Mouse (Mus musculus): Measurements from ENCODE around the gene Igf2bp3. TPM values are rescaled to one million over a fixed set of nuclear protein-coding genes. Genes with fewer than 3 reads are reported as not detected.

Gene Igf2bp3
- total and polyA plus RNA-seq, 3 experiments: 18.4 to 35.6 (median 22.0) TPM

- dilution Hi-C loops (cut with MboI; ENCODE audit: extremely low pct_ligation_motif_present, extremely low pct_unique_long_range_greater_than_20kb, low sequenced_read_pairs) (no loop called here), in situ Hi-C loops (cut with MboI; ENCODE audit: low pct_ligation_motif_present, low pct_unique_long_range_greater_than_20kb, low sequenced_read_pairs) (no loop called here)
- no peak for DNase-seq (ENCODE audit: extremely low read depth)
- Histone ChIP-seq H3K79me2 (replicated peaks; ENCODE audit: control insufficient read depth, extremely low read depth, insufficient read depth, poor library complexity, severe bottlenecking) (no peaks in the 10 kb centered on the region), H3K36me3 (replicated peaks in 1 of 2; ENCODE audit: control insufficient read depth in 1 of 2, insufficient read depth in 1 of 2, low read length in 1 of 2) (peaks cover 24 to 57% of the 10 kb centered on the region in 2 experiments), H3K27me3 (replicated peaks) (no peaks in the 10 kb centered on the region), H3K4me2 (ENCODE audit: insufficient read depth, low read depth, poor library complexity, severe bottlenecking) (no peak overlapping the region), H3K4me3 (replicated peaks in 1 of 3; ENCODE audit: low read depth in 2 of 3, low read length in 2 of 3, poor library complexity in 1 of 3) (no peak overlapping the region), H3K4me1 (ENCODE audit: control insufficient read depth in 1 of 2, insufficient read depth in 2 of 2) (peaks cover 4 to 27% of the 10 kb centered on the region in 2 experiments; a peak in 3 of 4 replicates), H3K9me3 (replicated peaks; ENCODE audit: low read length) (peaks cover 4% of the 10 kb centered on the region), H3K9ac (ENCODE audit: insufficient read depth, low read depth) (no peak overlapping the region), H3K27ac (ENCODE audit: insufficient read depth, low read depth) (no peak overlapping the region)
- TF ChIP-seq ZMIZ1 (IDR thresholded peaks at IDR 0.05; ENCODE audit: low read depth, low read length) (no peak), E2F4 (IDR thresholded peaks at IDR 0.05; ENCODE audit: insufficient replicate concordance, low read depth, low read length) (no peak), GABPA (IDR thresholded peaks at IDR 0.05; ENCODE audit: insufficient replicate concordance, low read depth, low read length) (no peak), ELF1 (IDR thresholded peaks at IDR 0.05; ENCODE audit: low read depth, low read length) (no peak), USF2 (conservative IDR thresholded peaks at IDR 0.05; ENCODE audit: low read depth, low read length) (no peak), NELFE (IDR thresholded peaks at IDR 0.05; ENCODE audit: low read depth, low read length) (no peak), ZC3H11A (IDR thresholded peaks at IDR 0.05; ENCODE audit: low read depth, low read length) (no peak), MYC (IDR thresholded peaks at IDR 0.05; ENCODE audit: low read depth, low read length) (no peak), ETS1 (conservative IDR thresholded peaks at IDR 0.05; ENCODE audit: low read depth, low read length) (no peak), MXI1 (IDR thresholded peaks at IDR 0.05; ENCODE audit: low read depth, low read length) (no peak), POLR2AphosphoS2 (IDR thresholded peaks at IDR 0.05; ENCODE audit: low read depth, low read length) (no peak), CTCF (conservative IDR thresholded peaks at IDR 0.05 in 1 of 2, IDR thresholded peaks at IDR 0.05 in 1 of 2; ENCODE audit: low read depth in 2 of 2, low read length in 2 of 2) (no peak), EP300 (IDR thresholded peaks at IDR 0.05; ENCODE audit: low read length) (no peak), HCFC1 (IDR thresholded peaks at IDR 0.05; ENCODE audit: low read depth, low read length) (no peak), NRF1 (IDR thresholded peaks at IDR 0.05; ENCODE audit: low read depth, low read length) (no peak), ZKSCAN1 (IDR thresholded peaks at IDR 0.05; ENCODE audit: borderline replicate concordance, low read depth, low read length) (no peak), POLR2A (IDR thresholded peaks at IDR 0.05; ENCODE audit: low read depth, low read length) (no peak), MAZ (IDR thresholded peaks at IDR 0.05; ENCODE audit: low read depth, low read length) (no peak), SMC3 (IDR thresholded peaks at IDR 0.05; ENCODE audit: low read depth, low read length) (no peak), CHD1 (IDR thresholded peaks at IDR 0.05; ENCODE audit: low read depth, low read length) (no peak)
Measured at GRCm38 (mm10) chr6:49109196-49109595, 105.6 kb downstream of the Igf2bp3 start.

DNA sequence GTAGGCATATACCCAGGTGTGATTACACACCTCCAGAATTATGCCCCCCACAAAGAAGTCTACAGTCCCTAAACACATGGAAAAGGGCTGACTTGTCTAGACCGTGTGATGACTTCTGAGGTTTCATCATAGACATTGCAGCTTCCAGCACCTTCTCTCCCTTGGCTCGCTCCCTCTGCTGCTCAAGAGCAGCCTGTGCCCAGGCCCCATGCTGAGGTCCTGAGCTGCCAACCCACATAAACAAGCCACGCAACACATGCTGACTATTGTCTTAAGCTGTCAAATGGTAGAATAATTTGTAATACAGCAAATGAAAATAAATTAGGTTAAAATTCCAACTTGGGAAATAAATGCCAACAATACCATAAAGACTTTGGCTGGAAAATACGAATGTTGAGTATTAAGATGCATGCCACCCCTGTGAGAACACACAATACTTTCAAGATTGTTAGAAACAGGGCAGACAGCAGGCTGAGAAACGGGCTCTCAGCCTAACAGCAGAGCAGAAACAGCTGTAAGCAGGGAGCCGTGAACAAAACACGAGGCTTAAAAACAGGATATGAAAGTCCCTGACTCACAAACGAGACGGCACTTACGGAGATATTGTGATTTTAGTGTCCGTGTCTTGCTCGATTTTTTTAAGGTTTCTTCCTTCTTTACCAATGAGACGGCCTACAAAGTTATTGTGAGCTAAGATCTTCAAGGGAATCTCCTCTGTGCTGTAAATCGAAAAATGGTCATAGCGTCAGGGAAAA is 107.8 kb downstream of the Igf2bp3 start:
- Histone ChIP-seq H3K36me3 (replicated peaks in 1 of 2; ENCODE audit: control insufficient read depth in 1 of 2, insufficient read depth in 1 of 2, low read length in 1 of 2) (peaks cover 35 to 76% of the 10 kb centered on the region in 2 experiments), H3K9me3 (replicated peaks; ENCODE audit: low read length) (peaks cover 4% of the 10 kb centered on the region), H3K9ac (ENCODE audit: insufficient read depth, low read depth) (no peak overlapping the region), H3K4me3 (replicated peaks in 1 of 3; ENCODE audit: low read depth in 2 of 3, low read length in 2 of 3, poor library complexity in 1 of 3) (no peak overlapping the region), H3K4me2 (ENCODE audit: insufficient read depth, low read depth, poor library complexity, severe bottlenecking) (no peak overlapping the region), H3K27me3 (replicated peaks) (no peaks in the 10 kb centered on the region), H3K27ac (ENCODE audit: insufficient read depth, low read depth) (0 out of 2 replicates have a peak overlapping the region, but pooled peaks have one; percentile 23), H3K4me1 (ENCODE audit: control insufficient read depth in 1 of 2, insufficient read depth in 2 of 2) (peaks cover 4 to 23% of the 10 kb centered on the region in 2 experiments; a peak in 3 of 4 replicates), H3K79me2 (replicated peaks; ENCODE audit: control insufficient read depth, extremely low read depth, insufficient read depth, poor library complexity, severe bottlenecking) (no peaks in the 10 kb centered on the region)
- DNase-seq (ENCODE audit: extremely low read depth): peak; percentile 74
- dilution Hi-C loops (cut with MboI; ENCODE audit: extremely low pct_ligation_motif_present, extremely low pct_unique_long_range_greater_than_20kb, low sequenced_read_pairs): no loop called here
- in situ Hi-C loops (cut with MboI; ENCODE audit: low pct_ligation_motif_present, low pct_unique_long_range_greater_than_20kb, low sequenced_read_pairs): no loop called here
- no peak for TF ChIP-seq RCOR1 (conservative IDR thresholded peaks at IDR 0.05; ENCODE audit: low read depth, low read length)
- TF ChIP-seq CHD2 (IDR thresholded peaks at IDR 0.05; ENCODE audit: low read length): no peak
- TF ChIP-seq MYC (IDR thresholded peaks at IDR 0.05; ENCODE audit: low read depth, low read length): peak; percentile 94
- peak; percentile 68 for TF ChIP-seq ZNF384 (IDR thresholded peaks at IDR 0.05; ENCODE audit: low read depth, low read length)
- peak; percentile 92 for TF ChIP-seq IRF4 (IDR thresholded peaks at IDR 0.05; ENCODE audit: low read depth, low read length)
- TF ChIP-seq TCF12 (IDR thresholded peaks at IDR 0.05; ENCODE audit: low read depth, low read length): no peak
- no peak for TF ChIP-seq ZMIZ1 (IDR thresholded peaks at IDR 0.05; ENCODE audit: low read depth, low read length)
- no peak for TF ChIP-seq CHD1 (IDR thresholded peaks at IDR 0.05; ENCODE audit: low read depth, low read length)
- no peak for TF ChIP-seq MAFK (IDR thresholded peaks at IDR 0.05; ENCODE audit: insufficient replicate concordance, low read length)
- no peak for TF ChIP-seq NELFE (IDR thresholded peaks at IDR 0.05; ENCODE audit: low read depth, low read length)
- peak; percentile 92 for TF ChIP-seq SIN3A (IDR thresholded peaks at IDR 0.05; ENCODE audit: low read length)
- TF ChIP-seq ZC3H11A (IDR thresholded peaks at IDR 0.05; ENCODE audit: low read depth, low read length): no peak
- TF ChIP-seq ETS1 (conservative IDR thresholded peaks at IDR 0.05; ENCODE audit: low read depth, low read length): peak; percentile 93
- peak; percentile 3; the same call in 1 of the 2 replicates for TF ChIP-seq SMC3 (IDR thresholded peaks at IDR 0.05; ENCODE audit: low read depth, low read length)
- peak; percentile 52; the same call in 1 of the 2 replicates for TF ChIP-seq MXI1 (IDR thresholded peaks at IDR 0.05; ENCODE audit: low read depth, low read length)
- no peak; the same call in 1 of the 2 replicates for TF ChIP-seq JUN (IDR thresholded peaks at IDR 0.05; ENCODE audit: insufficient read depth, low read depth, low read length)
- TF ChIP-seq MEF2A (IDR thresholded peaks at IDR 0.05; ENCODE audit: borderline replicate concordance, low read depth, low read length): peak; percentile 54; the same call in 1 of the 2 replicates
- peak; percentile 79 for TF ChIP-seq MAX (IDR thresholded peaks at IDR 0.05; ENCODE audit: low read length)
